Mouse (Mus musculus): ENCODE measurements around the gene Ifnab. TPM values are rescaled to one million over a fixed set of nuclear protein-coding genes. Genes with fewer than 3 reads are reported as not detected.

The Ifnab gene
- polyA plus RNA-seq, 1 experiment from 2014 or later: not detected

DNA sequence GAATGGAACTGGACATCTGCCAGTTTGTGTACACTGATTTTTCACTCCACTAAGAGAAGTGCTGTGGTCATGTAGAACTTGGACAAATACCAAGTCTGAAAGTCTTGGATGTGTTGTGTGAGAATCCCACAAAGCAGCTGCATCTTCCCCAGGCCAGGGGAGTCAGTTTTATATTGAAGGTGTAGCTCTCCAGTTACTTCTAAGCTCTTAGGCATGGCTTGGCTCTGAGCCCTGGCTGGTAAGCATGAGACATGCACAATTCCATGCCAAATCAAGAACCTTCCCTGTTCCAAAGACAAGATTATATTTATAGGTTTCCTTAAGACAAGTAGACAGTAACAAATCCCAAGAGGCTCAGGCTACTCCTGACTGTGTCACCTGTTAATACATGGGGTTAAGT is 23.9 kb upstream of the Ifnab start:
- ATAC-seq (replicated peaks; ENCODE audit: low FRiP score, low TSS enrichment, low read depth): no peak
- no peak for DNase-seq (ENCODE audit: low spot score)
- Histone ChIP-seq H3K4me3 (ENCODE audit: low read depth, low read length) (no peak overlapping the region), H3K9ac (ENCODE audit: low read length) (no peak overlapping the region), H3K4me2 (ENCODE audit: low read length) (no peak overlapping the region), H3K27ac (ENCODE audit: low read depth) (no peak overlapping the region), H3K9me3 (ENCODE audit: control insufficient read depth, low read length) (no peaks in the 10 kb centered on the region), H3K4me1 (replicated peaks; ENCODE audit: control insufficient read depth, insufficient read depth, low read length) (peaks cover 8% of the 10 kb centered on the region; the same call in 1 of the 2 replicates), H3K27me3 (replicated peaks; ENCODE audit: control insufficient read depth, insufficient read depth, low read length) (no peaks in the 10 kb centered on the region), H3K36me3 (ENCODE audit: control insufficient read depth, insufficient read depth, low read length) (peaks cover 27% of the 10 kb centered on the region)

DNA sequence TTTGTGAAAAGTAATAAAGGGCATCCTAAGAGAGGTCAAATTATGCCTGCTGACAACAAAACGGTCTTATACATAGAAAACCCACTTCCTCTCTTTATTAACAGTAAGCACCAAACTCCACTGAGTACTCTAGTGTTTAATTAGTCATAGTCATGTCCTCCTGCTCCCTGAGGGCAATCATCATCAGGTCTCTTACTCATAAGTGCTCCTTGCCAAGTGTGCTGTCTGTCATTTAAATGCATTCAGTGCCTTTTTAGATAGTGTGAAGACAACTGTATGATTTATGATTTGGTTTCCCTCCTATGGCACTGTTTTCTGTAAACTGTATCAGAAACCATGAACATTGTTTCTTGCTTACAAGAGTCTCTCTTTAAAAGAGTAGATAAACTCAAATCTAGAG is 23.1 kb upstream of the Ifnab start:
- WGBS: 87% methylated on average over 1 of the region's 1 CpGs
- H3K4me1 ChIP-seq (replicated peaks; ENCODE audit: control insufficient read depth, insufficient read depth, low read length): peaks cover 6% of the 10 kb centered on the region; the same call in 1 of the 2 replicates
- no peak for ATAC-seq (replicated peaks; ENCODE audit: low FRiP score, low TSS enrichment, low read depth)
- H3K9ac ChIP-seq (ENCODE audit: low read length): no peak overlapping the region
- no peak overlapping the region for H3K4me2 ChIP-seq (ENCODE audit: low read length)
- H3K27ac ChIP-seq (ENCODE audit: low read depth): no peak overlapping the region
- H3K27me3 ChIP-seq (replicated peaks; ENCODE audit: control insufficient read depth, insufficient read depth, low read length): no peaks in the 10 kb centered on the region
- no peak for DNase-seq (ENCODE audit: low spot score)
- no peak overlapping the region for H3K4me3 ChIP-seq (ENCODE audit: low read depth, low read length)
- H3K9me3 ChIP-seq (ENCODE audit: control insufficient read depth, low read length): no peaks in the 10 kb centered on the region
- H3K36me3 ChIP-seq (ENCODE audit: control insufficient read depth, insufficient read depth, low read length): peaks cover 24% of the 10 kb centered on the region

DNA sequence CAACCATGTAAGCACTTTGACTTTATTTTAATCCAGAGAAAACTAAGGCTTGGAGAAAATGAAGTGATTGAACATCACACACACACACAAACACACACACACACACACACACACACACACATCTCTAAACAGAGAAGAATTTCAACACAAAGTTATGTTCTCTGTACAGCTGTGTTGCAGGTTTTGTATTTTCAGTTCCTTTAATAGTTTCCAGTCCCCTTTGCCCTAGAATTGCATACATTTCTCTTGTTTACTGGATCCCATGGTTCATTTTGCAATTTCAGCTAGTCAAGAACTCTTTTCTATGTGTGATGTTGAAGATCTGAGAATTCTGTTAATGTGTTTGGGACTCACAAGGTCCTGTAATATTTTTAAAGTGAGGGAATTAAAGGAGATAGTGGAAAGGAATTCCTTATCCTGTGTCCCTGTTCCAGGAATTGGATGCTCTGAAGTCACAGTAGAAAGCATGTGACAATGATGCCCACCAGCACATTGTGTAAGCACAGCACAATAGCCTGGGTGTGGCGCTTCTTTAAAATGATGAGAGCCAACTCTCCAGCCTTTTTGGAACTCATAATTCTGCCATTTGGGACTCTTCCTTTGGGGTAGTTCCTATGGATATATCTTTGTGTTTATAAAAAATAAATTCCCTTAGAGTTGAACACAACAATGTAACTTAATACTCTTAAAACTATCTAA is 16.1 kb upstream of the Ifnab start:
- Histone ChIP-seq H3K9ac (ENCODE audit: low read length) (no peak overlapping the region), H3K27me3 (replicated peaks; ENCODE audit: control insufficient read depth, insufficient read depth, low read length) (no peaks in the 10 kb centered on the region), H3K36me3 (ENCODE audit: control insufficient read depth, insufficient read depth, low read length) (no peaks in the 10 kb centered on the region), H3K4me1 (replicated peaks; ENCODE audit: control insufficient read depth, insufficient read depth, low read length) (no peaks in the 10 kb centered on the region), H3K4me2 (ENCODE audit: low read length) (no peak overlapping the region), H3K27ac (ENCODE audit: low read depth) (no peak overlapping the region), H3K4me3 (ENCODE audit: low read depth, low read length) (no peak overlapping the region), H3K9me3 (ENCODE audit: control insufficient read depth, low read length) (no peaks in the 10 kb centered on the region)
- WGBS: 85% methylated on average over 1 of the region's 1 CpGs
- DNase-seq (ENCODE audit: low spot score) (no peak), ATAC-seq (replicated peaks; ENCODE audit: low FRiP score, low TSS enrichment, low read depth) (no peak)

DNA sequence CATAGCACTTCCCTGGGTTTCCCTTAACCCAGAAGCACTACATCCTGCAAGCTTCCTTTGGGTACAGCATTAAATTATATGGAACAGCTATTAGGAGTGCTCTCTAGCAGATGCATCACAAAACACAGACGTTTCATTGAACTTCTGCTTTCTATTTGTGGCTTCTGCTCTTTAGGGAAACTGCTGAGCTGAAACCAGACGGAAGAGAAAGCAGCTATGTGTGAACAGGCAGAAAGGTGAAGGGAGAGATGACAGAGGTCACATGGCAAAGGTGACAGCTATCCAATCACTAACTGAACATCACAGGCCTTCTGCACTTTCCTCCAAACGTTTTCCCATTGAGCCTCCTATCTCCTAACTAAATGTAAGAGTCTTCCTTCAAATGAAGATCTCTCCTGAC is 14.8 kb upstream of the Ifnab start:
- no peak overlapping the region for H3K4me2 ChIP-seq (ENCODE audit: low read length)
- H3K4me3 ChIP-seq (ENCODE audit: low read depth, low read length): no peak overlapping the region
- no peak overlapping the region for H3K9ac ChIP-seq (ENCODE audit: low read length)
- WGBS: 39% methylated on average over 3 of the region's 3 CpGs
- DNase-seq (ENCODE audit: low spot score) (no peak), ATAC-seq (replicated peaks; ENCODE audit: low FRiP score, low TSS enrichment, low read depth) (no peak)
- no peaks in the 10 kb centered on the region for H3K36me3 ChIP-seq (ENCODE audit: control insufficient read depth, insufficient read depth, low read length)
- no peaks in the 10 kb centered on the region for H3K9me3 ChIP-seq (ENCODE audit: control insufficient read depth, low read length)
- H3K4me1 ChIP-seq (replicated peaks; ENCODE audit: control insufficient read depth, insufficient read depth, low read length): no peaks in the 10 kb centered on the region
- no peaks in the 10 kb centered on the region for H3K27me3 ChIP-seq (replicated peaks; ENCODE audit: control insufficient read depth, insufficient read depth, low read length)
- H3K27ac ChIP-seq (ENCODE audit: low read depth): no peak overlapping the region

DNA sequence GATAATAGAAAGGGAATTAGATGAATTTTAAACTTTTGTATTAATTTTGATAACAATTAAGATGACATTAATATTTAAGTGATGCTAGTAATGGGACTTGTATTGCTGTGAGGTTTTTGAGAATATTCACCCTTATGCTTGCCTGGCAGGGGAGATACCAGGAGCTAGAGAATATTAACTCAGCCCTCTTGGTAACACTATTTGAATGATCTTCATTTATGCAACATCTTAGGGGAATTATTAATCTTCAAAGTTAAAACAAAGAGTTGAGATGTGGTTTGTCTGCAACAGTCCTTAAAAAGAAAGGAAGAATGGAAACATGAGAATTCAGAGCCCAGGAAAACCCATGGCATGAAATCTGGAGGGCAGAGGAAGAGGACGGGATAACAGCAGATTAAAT is 8.1 kb upstream of the Ifnab start:
- Histone ChIP-seq H3K27me3 (replicated peaks; ENCODE audit: control insufficient read depth, insufficient read depth, low read length) (no peaks in the 10 kb centered on the region), H3K36me3 (ENCODE audit: control insufficient read depth, insufficient read depth, low read length) (no peaks in the 10 kb centered on the region), H3K4me1 (replicated peaks; ENCODE audit: control insufficient read depth, insufficient read depth, low read length) (no peaks in the 10 kb centered on the region), H3K4me2 (ENCODE audit: low read length) (no peak overlapping the region), H3K9me3 (ENCODE audit: control insufficient read depth, low read length) (no peaks in the 10 kb centered on the region), H3K4me3 (ENCODE audit: low read depth, low read length) (no peak overlapping the region), H3K9ac (ENCODE audit: low read length) (no peak overlapping the region), H3K27ac (ENCODE audit: low read depth) (no peak overlapping the region)
- 87% methylated on average over 1 of the region's 1 CpGs for WGBS
- DNase-seq (ENCODE audit: low spot score): no peak
- ATAC-seq (replicated peaks; ENCODE audit: low FRiP score, low TSS enrichment, low read depth): no peak

DNA sequence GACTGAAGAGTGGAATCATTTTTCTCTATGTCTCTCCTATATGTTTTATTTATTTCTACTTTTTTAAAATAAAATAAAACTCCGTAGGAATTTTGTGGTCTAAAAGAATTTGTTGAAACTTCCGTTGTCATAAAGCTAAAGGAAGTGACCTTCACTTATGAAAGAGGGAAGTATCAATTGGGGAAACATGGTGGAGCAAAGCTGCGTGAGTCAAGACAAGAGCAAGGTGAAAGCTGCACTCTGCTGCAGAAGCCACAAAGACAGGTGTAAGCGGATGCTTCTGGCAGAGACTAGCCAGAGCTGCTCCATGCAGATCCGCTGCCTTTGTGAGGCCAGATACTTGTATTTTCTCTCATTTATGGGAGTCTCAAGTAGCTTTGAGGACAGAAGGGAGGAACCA is 7.6 kb upstream of the Ifnab start:
- Histone ChIP-seq H3K27me3 (replicated peaks; ENCODE audit: control insufficient read depth, insufficient read depth, low read length) (no peaks in the 10 kb centered on the region), H3K9me3 (ENCODE audit: control insufficient read depth, low read length) (no peaks in the 10 kb centered on the region)
- 77% methylated on average over 5 of the region's 5 CpGs for WGBS

DNA sequence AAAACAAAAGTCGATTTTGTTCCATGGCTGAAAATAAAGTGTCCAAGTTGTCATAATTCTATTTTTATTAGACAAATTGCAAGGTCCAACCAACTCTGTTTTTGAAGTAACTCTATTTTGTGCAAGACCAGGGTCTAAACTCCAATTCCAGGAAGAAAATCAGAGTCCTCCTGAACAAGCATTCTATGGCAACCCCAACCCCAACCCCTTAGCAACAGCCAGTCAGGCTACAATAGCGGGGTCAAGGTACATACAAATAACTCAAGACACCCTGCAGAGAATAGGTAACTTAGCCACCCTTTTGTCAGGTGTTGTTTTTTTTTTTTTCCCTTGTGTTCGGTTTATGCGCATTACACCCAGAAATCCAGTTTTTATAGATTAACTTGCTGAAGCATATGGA is 6.6 kb upstream of the Ifnab start:
- Histone ChIP-seq H3K9ac (ENCODE audit: low read length) (no peak overlapping the region), H3K9me3 (ENCODE audit: control insufficient read depth, low read length) (no peaks in the 10 kb centered on the region), H3K4me3 (ENCODE audit: low read depth, low read length) (no peak overlapping the region), H3K27ac (ENCODE audit: low read depth) (no peak overlapping the region), H3K4me2 (ENCODE audit: low read length) (no peak overlapping the region), H3K36me3 (ENCODE audit: control insufficient read depth, insufficient read depth, low read length) (no peaks in the 10 kb centered on the region), H3K4me1 (replicated peaks; ENCODE audit: control insufficient read depth, insufficient read depth, low read length) (no peaks in the 10 kb centered on the region), H3K27me3 (replicated peaks; ENCODE audit: control insufficient read depth, insufficient read depth, low read length) (no peaks in the 10 kb centered on the region)
- 81% methylated on average over 4 of the region's 4 CpGs for WGBS
- DNase-seq (ENCODE audit: low spot score) (no peak), ATAC-seq (replicated peaks; ENCODE audit: low FRiP score, low TSS enrichment, low read depth) (no peak)

More for the DNA sequence above, 7.6 kb upstream of the Ifnab start:
- Histone ChIP-seq H3K36me3 (ENCODE audit: control insufficient read depth, insufficient read depth, low read length) (no peaks in the 10 kb centered on the region), H3K4me3 (ENCODE audit: low read depth, low read length) (no peak overlapping the region), H3K9ac (ENCODE audit: low read length) (no peak overlapping the region), H3K4me2 (ENCODE audit: low read length) (no peak overlapping the region), H3K27ac (ENCODE audit: low read depth) (no peak overlapping the region), H3K4me1 (replicated peaks; ENCODE audit: control insufficient read depth, insufficient read depth, low read length) (no peaks in the 10 kb centered on the region)
- DNase-seq (ENCODE audit: low spot score) (no peak), ATAC-seq (replicated peaks; ENCODE audit: low FRiP score, low TSS enrichment, low read depth) (no peak)

DNA sequence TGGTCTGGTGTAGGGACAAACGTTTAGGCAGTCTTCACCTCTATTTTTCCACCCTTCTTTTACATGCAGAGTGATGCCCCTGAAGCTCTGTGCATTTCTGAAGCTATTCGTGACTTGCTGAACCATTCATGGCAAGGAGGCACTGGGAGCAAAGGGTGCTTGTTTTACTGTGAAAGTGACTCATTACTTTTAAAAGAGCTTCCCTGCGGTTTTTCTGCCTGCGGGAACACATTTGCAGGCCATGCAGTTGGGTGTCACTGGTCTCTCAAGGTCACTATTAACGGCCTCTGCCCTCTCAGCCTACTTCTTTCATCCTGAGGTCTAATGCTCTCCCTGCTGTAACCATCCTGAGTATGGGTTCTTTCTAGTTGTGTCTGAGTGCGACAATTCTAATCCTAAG is 5.9 kb upstream of the Ifnab start:
- Histone ChIP-seq H3K36me3 (ENCODE audit: control insufficient read depth, insufficient read depth, low read length) (no peaks in the 10 kb centered on the region), H3K4me2 (ENCODE audit: low read length) (no peak overlapping the region), H3K27me3 (replicated peaks; ENCODE audit: control insufficient read depth, insufficient read depth, low read length) (no peaks in the 10 kb centered on the region), H3K4me1 (replicated peaks; ENCODE audit: control insufficient read depth, insufficient read depth, low read length) (no peaks in the 10 kb centered on the region), H3K4me3 (ENCODE audit: low read depth, low read length) (no peak overlapping the region), H3K9me3 (ENCODE audit: control insufficient read depth, low read length) (no peaks in the 10 kb centered on the region), H3K9ac (ENCODE audit: low read length) (no peak overlapping the region), H3K27ac (ENCODE audit: low read depth) (no peak overlapping the region)
- ATAC-seq (replicated peaks; ENCODE audit: low FRiP score, low TSS enrichment, low read depth): no peak
- WGBS: 60% methylated on average over 6 of the region's 6 CpGs
- DNase-seq (ENCODE audit: low spot score): no peak

DNA sequence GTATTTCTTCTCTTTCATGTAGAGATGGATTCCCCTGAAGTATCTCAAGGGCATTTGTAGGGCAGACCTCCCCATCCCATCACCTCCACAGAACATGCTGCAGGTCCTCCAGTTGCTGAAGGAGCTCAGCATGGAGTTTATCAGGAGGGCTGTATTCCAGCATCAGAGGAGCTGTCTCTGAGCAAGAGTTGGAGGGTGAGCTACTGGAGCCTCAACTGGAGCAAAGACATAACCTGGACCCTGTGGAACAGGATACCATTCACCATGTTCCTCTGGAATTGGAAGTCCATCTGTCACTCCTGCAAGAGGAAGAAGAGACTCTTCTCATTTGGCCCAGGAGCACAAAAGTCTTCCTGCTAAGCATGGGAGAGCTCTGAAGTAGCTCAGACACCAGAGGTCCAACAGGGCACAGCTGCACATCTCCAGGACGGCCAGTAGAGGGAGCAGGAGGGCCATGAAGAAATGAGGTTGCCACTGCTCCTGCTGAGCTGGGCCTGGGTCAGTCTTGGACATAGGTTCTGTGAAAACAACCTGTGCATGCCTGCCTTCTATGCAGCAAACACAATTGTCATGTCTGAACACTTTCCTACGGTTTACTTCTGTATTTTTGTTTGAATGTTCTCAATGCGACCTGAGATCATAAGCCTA is 5.2 kb upstream of the Ifnab start:
- no peaks in the 10 kb centered on the region for H3K36me3 ChIP-seq (ENCODE audit: control insufficient read depth, insufficient read depth, low read length)
- no peak overlapping the region for H3K4me3 ChIP-seq (ENCODE audit: low read depth, low read length)
- no peak overlapping the region for H3K27ac ChIP-seq (ENCODE audit: low read depth)
- no peaks in the 10 kb centered on the region for H3K27me3 ChIP-seq (replicated peaks; ENCODE audit: control insufficient read depth, insufficient read depth, low read length)
- H3K4me2 ChIP-seq (ENCODE audit: low read length): no peak overlapping the region
- H3K4me1 ChIP-seq (replicated peaks; ENCODE audit: control insufficient read depth, insufficient read depth, low read length): no peaks in the 10 kb centered on the region
- ATAC-seq (replicated peaks; ENCODE audit: low FRiP score, low TSS enrichment, low read depth) (no peak; the same call in 1 of the 2 replicates), DNase-seq (ENCODE audit: low spot score) (peak; percentile 89)
- H3K9me3 ChIP-seq (ENCODE audit: control insufficient read depth, low read length): no peaks in the 10 kb centered on the region
- no peak overlapping the region for H3K9ac ChIP-seq (ENCODE audit: low read length)
- 28% methylated on average over 3 of the region's 3 CpGs for WGBS
